Comparison of ENCODE assay signal across 18 mouse cellular contexts in the genomic region with DNA sequence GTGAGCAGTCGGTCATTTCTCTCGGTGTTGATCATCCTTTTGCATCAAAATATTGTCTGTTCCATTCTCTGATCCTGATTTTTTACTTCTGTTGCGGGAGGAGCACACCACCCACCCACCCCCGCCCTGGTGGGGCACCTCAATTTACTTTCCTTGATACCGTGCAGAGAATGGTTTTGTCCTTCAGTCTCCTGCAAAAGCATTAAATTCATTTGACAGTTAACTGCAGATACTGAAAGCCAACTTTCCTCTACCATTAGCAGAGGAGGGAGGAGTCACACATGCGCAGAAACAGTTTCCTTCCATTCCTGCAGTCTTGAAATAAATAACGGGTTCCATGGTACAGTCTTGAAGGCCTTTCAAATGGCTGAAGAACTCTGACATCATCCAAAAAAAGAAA. TPM values are rescaled to one million over a fixed set of nuclear protein-coding genes. Genes with fewer than 3 reads are reported as not detected.
DNase-seq lines count a peak whose midpoint lies in the region; ATAC-seq and TF ChIP-seq lines count a peak whose summit lies in the region.
"Had no signal": no experiment of that assay in that cellular context is flagged by ENCODE, and none has a peak within 500 bp of the region (broad histone marks: within the 10 kb centered on the region; RNA-seq: fewer than 3 reads in every experiment).

No protein-coding gene starts in this region.

- DNase-seq in testis, postnatal 10 days (ENCODE audit: low spot score): no peak
- peak; percentile 60 for DNase-seq in hindbrain, embryonic 11.5 days (ENCODE audit: low spot score)
- DNase-seq in kidney, postnatal 10 days: no peak
- DNase-seq in heart, adult 8-10 months (ENCODE audit: low spot score): no peak
- DNase-seq: cerebellum, adult 8-10 months; gastrocnemius, postnatal 14 days; liver; lung, adult 2 months; right cerebral cortex, postnatal 4 days had no signal

- peaks cover 6% of the 10 kb centered on the region for H3K4me1 ChIP-seq in testis, adult 2 months (ENCODE audit: control insufficient read depth, insufficient read depth, low read length)
- peaks cover 9% of the 10 kb centered on the region for H3K4me1 ChIP-seq in hindbrain, embryonic 11.5 days (replicated peaks; ENCODE audit: control insufficient read depth, insufficient read depth, low read length)
- peaks cover 37% of the 10 kb centered on the region for H3K4me1 ChIP-seq in midbrain, embryonic 13.5 days (replicated peaks)
- H3K4me1 ChIP-seq in stomach, embryonic 16.5 days (ENCODE audit: control insufficient read depth, insufficient read depth, low read length): peaks cover 17% of the 10 kb centered on the region; the same call in 1 of the 2 replicates

- peak; percentile 71 for ATAC-seq in hindbrain, embryonic 11.5 days (ENCODE audit: low FRiP score)
- peak; percentile 50 for ATAC-seq in midbrain, embryonic 13.5 days
- no peak for ATAC-seq in stomach, embryonic 16.5 days (ENCODE audit: insufficient read depth, low FRiP score)
- no peak for ATAC-seq in erythroid progenitor cell, adult 5-6 weeks (replicated peaks; ENCODE audit: low FRiP score, poor library complexity, severe bottlenecking)

- WGBS in hindbrain, embryonic 11.5 days: 26% methylated on average over 7 of the region's 7 CpGs
- 7% methylated on average over 7 of the region's 7 CpGs for whole genome bisulfite sequencing in midbrain, embryonic 13.5 days
- 49% methylated on average over 7 of the region's 7 CpGs for WGBS in stomach, embryonic 16.5 days

- no peaks in the 10 kb centered on the region for H3K27me3 ChIP-seq in testis, adult 2 months (ENCODE audit: control insufficient read depth, insufficient read depth, low read length)
- no peaks in the 10 kb centered on the region for H3K27me3 ChIP-seq in hindbrain, embryonic 11.5 days (ENCODE audit: control insufficient read depth, insufficient read depth, low read length)
- H3K27me3 ChIP-seq in midbrain, embryonic 13.5 days: peaks cover 20% of the 10 kb centered on the region
- no peaks in the 10 kb centered on the region for H3K27me3 ChIP-seq in stomach, embryonic 16.5 days (ENCODE audit: control insufficient read depth, insufficient read depth, low read length)
- H3K27me3 ChIP-seq: CH12.LX; heart, embryonic 13.5 days; kidney, embryonic 15.5 days had no signal

- peak overlapping the region; percentile 52; the same call in 1 of the 2 replicates for H3K4me3 ChIP-seq in testis, adult 2 months (ENCODE audit: control insufficient read depth, low read depth, low read length)
- H3K4me3 ChIP-seq in hindbrain, embryonic 11.5 days (ENCODE audit: low read depth, low read length): no peak overlapping the region
- H3K4me3 ChIP-seq in midbrain, embryonic 13.5 days (replicated peaks): peak overlapping the region; percentile 18
- no peak overlapping the region for H3K4me3 ChIP-seq in stomach, embryonic 16.5 days (replicated peaks; ENCODE audit: low read length)
- H3K4me3 ChIP-seq: heart, embryonic 13.5 days; kidney, embryonic 15.5 days had no signal

- no peak overlapping the region for H3K27ac ChIP-seq in testis, adult 2 months (ENCODE audit: control insufficient read depth, insufficient read depth, low read depth, low read length)
- peak overlapping the region; percentile 71 for H3K27ac ChIP-seq in hindbrain, embryonic 11.5 days (ENCODE audit: low read depth, low read length)
- H3K27ac ChIP-seq in midbrain, embryonic 13.5 days: peak overlapping the region; percentile 53
- 0 out of 2 replicates have a peak overlapping the region, but pooled peaks have one; percentile 53 for H3K27ac ChIP-seq in stomach, embryonic 16.5 days (ENCODE audit: low read length)
- H3K27ac ChIP-seq: heart, embryonic 13.5 days; kidney, embryonic 15.5 days had no signal

- H3K9ac ChIP-seq in hindbrain, embryonic 11.5 days (ENCODE audit: low read depth, low read length): no peak overlapping the region
- H3K9ac ChIP-seq in midbrain, embryonic 13.5 days (replicated peaks): no peak overlapping the region; the same call in 1 of the 2 replicates
- no peak overlapping the region for H3K9ac ChIP-seq in stomach, embryonic 16.5 days (ENCODE audit: low read length)
- H3K9ac ChIP-seq: heart, embryonic 13.5 days; kidney, embryonic 15.5 days had no signal

- TF ChIP-seq CTCF in testis, adult 2 months (IDR thresholded peaks at IDR 0.05; ENCODE audit: control insufficient read depth, insufficient read depth, insufficient replicate concordance, low read depth, low read length): no peak

- H3K36me3 ChIP-seq in testis, adult 2 months (ENCODE audit: control insufficient read depth, insufficient read depth, low read length): no peaks in the 10 kb centered on the region
- no peaks in the 10 kb centered on the region for H3K36me3 ChIP-seq in hindbrain, embryonic 11.5 days (ENCODE audit: control insufficient read depth, insufficient read depth, low read length)
- no peaks in the 10 kb centered on the region for H3K36me3 ChIP-seq in midbrain, embryonic 13.5 days
- no peaks in the 10 kb centered on the region for H3K36me3 ChIP-seq in stomach, embryonic 16.5 days (ENCODE audit: control insufficient read depth, insufficient read depth, low read length)
- H3K36me3 ChIP-seq: heart, embryonic 13.5 days; kidney, embryonic 15.5 days had no signal

- no peaks in the 10 kb centered on the region for H3K9me3 ChIP-seq in hindbrain, embryonic 11.5 days (ENCODE audit: control insufficient read depth, low read length)
- no peaks in the 10 kb centered on the region for H3K9me3 ChIP-seq in midbrain, embryonic 13.5 days
- H3K9me3 ChIP-seq in stomach, embryonic 16.5 days (replicated peaks; ENCODE audit: control insufficient read depth, low read length): no peaks in the 10 kb centered on the region
- H3K9me3 ChIP-seq: kidney, embryonic 15.5 days had no signal

- peak overlapping the region; percentile 30 for H3K4me2 ChIP-seq in hindbrain, embryonic 11.5 days (replicated peaks; ENCODE audit: low read depth, low read length)
- peak overlapping the region; percentile 46 for H3K4me2 ChIP-seq in midbrain, embryonic 13.5 days (replicated peaks)
- H3K4me2 ChIP-seq in stomach, embryonic 16.5 days (ENCODE audit: low read depth, low read length): no peak overlapping the region
- H3K4me2 ChIP-seq: kidney, embryonic 15.5 days had no signal

- no peak for TF ChIP-seq POLR2A in testis, adult 2 months (IDR thresholded peaks at IDR 0.05; ENCODE audit: control insufficient read depth, low read depth, low read length)

RNA-seq across cellular contexts. Expression of a gene that starts 46.4 kb away (rescaled TPM):
- polyA plus RNA-seq in testis, adult 2 months (2012; rRNA removed): not detected in 2 replicates
- 3.1 and 3.8 TPM in 2 replicates for polyA plus RNA-seq in hindbrain, embryonic 11.5 days (2014; fragmentation: Nextera tagmentation; extraction: Ambion mirVana)
- 14.2 and 20.6 TPM in 2 replicates for polyA plus RNA-seq in midbrain, embryonic 13.5 days (2015; fragmentation: Nextera tagmentation; extraction: Ambion mirVana)
- not detected in 2 replicates for polyA plus RNA-seq in stomach, embryonic 16.5 days (2015; fragmentation: Nextera tagmentation; extraction: Ambion mirVana)
- not detected in 2 replicates for total RNA-seq in erythroid progenitor cell, adult 5-6 weeks (2015; ENCODE audit: low replicate concordance)
- not detected in 2 replicates for total RNA-seq in erythroid progenitor cell, adult 5-6 weeks (2017; ENCODE audit: low replicate concordance)
- total RNA-seq in heart, adult 8-10 months (2022): not detected
- total RNA-seq: CH12.LX; gastrocnemius, postnatal 14 days; left cerebral cortex, postnatal 10 days; monocyte, adult 5-6 weeks had no signal
- polyA plus RNA-seq: heart, embryonic 13.5 days; lung, adult 2 months had no signal

Comparison
In these comparisons a context has a peak if more than half of its experiments do, and no peak if none do; other contexts are left out.
1. H3K4me3 ChIP-seq: peak in testis, adult 2 months (single experiment) and midbrain, embryonic 13.5 days (single experiment); none in hindbrain, embryonic 11.5 days (single experiment) and stomach, embryonic 16.5 days (single experiment).
2. ATAC-seq: peak in hindbrain, embryonic 11.5 days (single experiment) and midbrain, embryonic 13.5 days (single experiment); none in stomach, embryonic 16.5 days (single experiment) and erythroid progenitor cell, adult 5-6 weeks (single experiment).